Mouse (Mus musculus) G1E (cell line): ENCODE measurements at regions not wholly inside any gene's neighbourhood (a gene's known extent, or its start where the extent isn't known, plus 50 kb on each side); places are given as distances from the start of the nearest gene placed in this dataset.

Source experiments
- CTCF ChIP-seq: IDR thresholded peaks from 2 replicates; pipeline ENCODE4 v1.5.1; 2012; ENCODE audit warnings: low read depth, low read length, inconsistent platforms, mixed read lengths
- GATA1 ChIP-seq: IDR thresholded peaks from 2 replicates; pipeline ENCODE4 v1.6.1; 2012; ENCODE audit warnings: borderline replicate concordance, low read length, inconsistent platforms, mixed read lengths

DNA sequence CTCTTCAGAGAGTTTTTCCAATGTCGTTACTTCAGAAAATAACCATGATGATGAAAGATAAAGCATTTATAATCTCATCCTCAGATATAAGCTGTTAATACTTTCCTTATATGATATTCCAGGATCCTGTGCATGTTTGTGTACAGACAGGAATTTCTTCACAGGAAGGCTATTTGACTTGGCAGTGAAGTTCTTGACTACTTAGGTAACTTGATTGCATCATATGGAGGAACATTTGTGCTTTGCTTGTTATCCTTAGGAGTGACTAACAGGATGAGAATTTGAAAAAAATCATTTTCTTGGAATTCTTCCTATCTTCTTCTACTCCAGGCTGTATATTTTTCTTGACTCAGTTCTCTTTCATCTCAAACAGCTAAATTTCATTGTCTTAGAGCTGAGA lies 140.2 kb upstream of the Prr30 start:
- TF ChIP-seq CTCF, result no peak
- no peak for TF ChIP-seq GATA1
